Mouse (Mus musculus) brain, embryonic 14.5 days (tissue): ENCODE results near the gene Fgfr1op2. TPM values are rescaled to one million over a fixed set of nuclear protein-coding genes. Genes with fewer than 3 reads are reported as not detected.
A peak's percentile ranks its signal among the peaks of the same experiment; 100 is the strongest.

ENCODE experiments used
- DNase-seq: peaks from one replicate; pipeline ENCODE4 v3.0.0-alpha.2; 2011; ENCODE audit warnings: low read depth
- CTCF ChIP-seq: fragments of 200-500 bp; IDR thresholded peaks from 2 replicates; pipeline ENCODE4 v1.5.1; 2012; ENCODE audit warnings: inconsistent platforms, mild to moderate bottlenecking, moderate library complexity, borderline replicate concordance; ENCODE audit not compliant: insufficient read depth, insufficient read length; ENCODE audit errors: extremely low read depth
- POLR2A ChIP-seq: fragments of 200-500 bp; IDR thresholded peaks from 2 replicates; pipeline ENCODE4 v1.6.1; 2012; ENCODE audit warnings: mild to moderate bottlenecking, inconsistent platforms, borderline replicate concordance; ENCODE audit not compliant: poor library complexity, insufficient read depth, insufficient read length, severe bottlenecking; ENCODE audit errors: extremely low read depth
- polyA plus RNA-seq: library from polyadenylated mRNA; depleted of rRNA; stranded (reverse); fragments of >200 nt; gene quantifications from 2 replicates; pipeline ENCODE4 v1.2.3, GENCODE M21; 2012

Fgfr1op2 gene
- polyA plus RNA-seq, 1 experiment = 33.0 TPM

DNA sequence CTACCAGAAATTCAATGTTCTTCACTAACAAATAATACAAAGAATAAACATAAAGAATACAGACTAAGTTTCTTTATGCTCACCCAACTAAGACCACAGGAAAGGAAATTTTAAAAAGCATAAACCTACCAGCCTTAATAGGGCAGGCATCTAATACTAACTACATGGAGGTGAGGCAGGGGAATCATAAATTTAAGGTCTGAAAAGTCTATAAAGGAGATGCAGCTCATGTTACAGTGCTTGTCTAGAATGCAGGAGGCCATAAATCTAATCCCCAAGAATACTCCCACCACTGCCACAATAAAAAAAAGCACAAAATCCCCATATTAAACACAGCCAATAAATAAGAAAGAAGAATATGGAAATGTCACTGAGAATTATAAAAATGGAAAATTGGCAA lies 4.9 kb upstream of the Fgfr1op2 start:
- TF ChIP-seq CTCF = no peak
- no peak for TF ChIP-seq POLR2A
- DNase-seq = no peak

DNA sequence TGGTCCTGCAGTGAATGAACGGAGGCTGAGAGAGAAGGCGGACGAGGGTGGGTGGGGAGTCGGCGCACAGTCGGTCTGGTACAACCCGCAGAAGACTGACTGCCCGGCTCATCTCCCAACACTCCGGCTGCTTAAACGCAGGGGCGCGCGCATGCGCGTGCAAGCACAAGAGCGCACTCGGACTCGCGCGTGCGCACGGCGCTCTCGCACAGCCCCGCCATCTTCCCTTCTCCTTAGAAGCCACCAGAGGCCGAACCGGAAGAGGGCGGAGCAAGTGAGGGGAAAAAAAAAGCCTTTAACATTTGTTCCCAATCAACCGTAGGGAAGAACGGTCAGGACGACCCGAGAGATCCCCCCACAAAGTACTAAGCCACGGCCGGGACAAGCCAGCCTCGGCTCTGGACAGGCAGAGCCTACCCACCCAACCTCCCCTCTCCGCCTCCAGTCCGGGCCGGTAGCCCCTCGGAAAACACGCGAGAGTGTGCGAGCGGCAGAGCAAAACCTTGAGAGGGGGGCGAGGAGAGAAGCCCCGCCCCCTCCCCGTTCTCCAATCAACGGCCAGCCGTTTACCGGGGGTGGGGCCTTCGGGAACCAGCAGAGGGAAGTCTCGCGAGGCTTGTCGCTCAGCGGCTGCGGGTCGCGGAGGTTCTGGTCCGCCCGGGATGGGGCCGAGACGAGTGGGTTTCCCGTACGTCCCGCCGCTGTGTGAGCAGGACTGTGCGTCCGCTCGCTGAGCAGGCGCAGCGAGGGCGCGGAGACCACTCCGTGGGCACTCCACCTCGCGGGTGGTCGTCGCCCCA lies 507 bp downstream of the Fgfr1op2 start, which contains the start of gene Ints13:
Gene Ints13 (minus strand): TSS at position 526 of the 800 bp plus-strand sequence.
- TF ChIP-seq POLR2A = peak; percentile 92
- no peak for TF ChIP-seq CTCF
- DNase-seq = peak; percentile 99

DNA sequence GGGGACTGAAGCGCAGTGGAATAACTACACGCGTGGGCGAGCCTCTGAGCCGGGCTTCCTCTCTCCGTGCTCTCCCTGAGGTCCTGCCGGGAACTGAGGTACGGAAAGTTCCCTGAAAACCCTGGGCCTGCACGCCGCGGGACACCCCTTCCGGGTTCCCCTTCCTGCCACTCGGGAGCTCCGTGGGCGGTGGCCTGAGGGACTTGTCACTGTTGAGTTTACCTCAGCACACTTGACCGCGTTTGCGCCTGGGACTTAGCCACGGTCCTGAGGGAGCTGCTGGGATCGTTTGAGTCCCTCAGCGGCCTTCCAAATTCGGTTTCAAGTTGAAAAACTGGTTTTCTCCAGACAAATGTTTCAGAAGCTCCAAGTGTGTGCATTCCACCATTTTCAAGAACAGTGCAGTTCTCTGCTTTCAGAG lies 1.1 kb downstream of the Fgfr1op2 start:
- TF ChIP-seq CTCF = no peak
- no peak for TF ChIP-seq POLR2A
- no peak for DNase-seq

DNA sequence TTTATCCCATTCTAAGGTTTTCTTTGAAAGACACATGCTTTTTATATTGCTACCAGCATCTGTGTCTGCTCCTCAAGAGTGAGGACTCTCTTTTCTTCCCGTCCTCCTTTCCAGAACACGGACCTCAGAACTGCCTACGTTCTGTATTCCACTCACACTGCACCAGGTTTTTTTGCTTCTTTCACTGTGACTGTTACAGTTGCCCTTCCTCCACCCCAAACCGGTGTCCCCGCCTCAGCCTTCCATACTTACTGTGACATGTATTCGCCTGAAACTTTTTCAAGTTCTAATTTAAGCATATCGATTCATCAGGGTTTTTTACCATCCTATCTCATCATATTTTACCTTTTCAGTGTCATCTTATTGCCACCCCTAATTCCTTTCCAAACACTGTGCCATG lies 1.6 kb downstream of the Fgfr1op2 start:
- DNase-seq = peak; percentile 47
- TF ChIP-seq CTCF (no peak), POLR2A (no peak)

DNA sequence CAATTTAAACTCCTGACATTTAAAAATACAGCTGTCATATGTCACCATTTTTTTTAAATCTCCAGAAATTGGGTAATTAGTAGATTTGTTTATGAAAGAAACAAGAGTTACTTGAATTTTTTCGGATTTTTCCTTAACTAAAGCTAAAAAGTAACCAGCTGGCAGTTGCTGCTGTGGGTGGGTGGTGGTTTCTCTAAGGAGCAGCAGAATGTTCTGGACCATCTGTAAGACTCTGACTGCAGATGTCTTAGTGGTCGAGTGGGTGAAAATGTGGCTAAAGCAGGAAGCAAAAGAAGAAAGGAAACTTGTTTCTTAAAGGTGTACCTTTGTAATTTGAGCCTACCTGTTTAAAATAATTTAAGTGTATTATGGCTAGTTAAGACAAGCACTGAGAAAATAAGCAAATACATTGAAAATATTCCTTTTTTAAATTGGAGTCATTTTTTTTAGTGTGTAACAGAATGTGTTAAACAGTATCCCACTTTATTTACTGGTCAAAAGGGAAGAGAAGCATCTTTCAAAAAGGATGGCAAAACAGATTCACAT lies 3.5 kb downstream of the Fgfr1op2 start:
- TF ChIP-seq CTCF (no peak), POLR2A (no peak)
- peak; percentile 1 for DNase-seq

DNA sequence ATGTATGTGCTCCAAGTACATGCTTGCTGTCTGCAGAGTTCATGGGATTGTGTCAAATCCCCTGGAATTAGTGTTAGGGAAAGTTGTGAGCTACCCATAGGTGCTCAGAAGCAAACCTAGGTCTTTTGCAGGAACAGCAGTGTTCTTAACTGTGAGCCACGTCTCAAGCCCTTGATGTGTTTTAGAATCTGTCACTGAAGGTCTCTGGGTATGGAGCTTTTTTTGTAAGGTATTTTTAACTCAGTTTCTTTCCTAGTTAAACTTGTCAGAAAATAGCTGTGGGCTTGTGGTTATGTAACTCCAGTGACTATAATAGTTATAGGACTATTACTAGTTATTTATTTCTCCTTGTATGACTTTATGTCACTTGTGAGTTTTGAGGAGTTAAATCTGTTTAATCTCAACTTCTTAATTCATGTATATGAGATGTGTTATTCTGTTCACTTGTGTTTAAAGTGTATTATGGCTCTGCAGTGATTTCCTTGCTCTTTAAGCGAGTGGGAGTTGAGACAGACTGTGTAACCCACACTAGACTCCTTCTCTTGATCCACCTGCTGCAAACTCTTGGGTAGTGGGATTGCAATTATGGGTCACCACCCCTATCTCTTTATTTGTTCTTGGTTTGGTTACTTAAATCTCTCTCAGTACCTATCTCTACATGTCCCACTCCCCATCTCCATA lies 6.5 kb downstream of the Fgfr1op2 start:
- no peak for TF ChIP-seq CTCF
- no peak for TF ChIP-seq POLR2A
- DNase-seq = no peak

DNA sequence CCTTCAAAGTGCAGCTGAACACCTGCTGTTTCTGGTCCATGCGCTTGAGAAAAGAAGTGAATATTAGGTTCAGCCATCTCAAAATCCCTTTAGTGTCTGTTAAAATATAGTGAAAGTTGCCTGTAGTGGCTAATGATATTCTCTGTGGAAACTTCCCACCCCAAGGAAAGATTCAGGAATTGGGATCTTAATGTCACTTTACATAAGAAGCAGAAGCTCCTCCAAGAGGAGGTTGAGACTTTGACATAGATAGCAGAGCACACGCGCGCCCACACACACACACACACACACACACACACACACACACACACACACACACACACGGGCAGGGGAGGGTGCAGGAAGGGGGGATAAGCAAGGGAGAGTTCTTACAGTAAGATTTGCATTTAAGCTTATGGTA lies 8.1 kb downstream of the Fgfr1op2 start:
- DNase-seq = no peak
- TF ChIP-seq POLR2A (no peak), CTCF (no peak)

DNA sequence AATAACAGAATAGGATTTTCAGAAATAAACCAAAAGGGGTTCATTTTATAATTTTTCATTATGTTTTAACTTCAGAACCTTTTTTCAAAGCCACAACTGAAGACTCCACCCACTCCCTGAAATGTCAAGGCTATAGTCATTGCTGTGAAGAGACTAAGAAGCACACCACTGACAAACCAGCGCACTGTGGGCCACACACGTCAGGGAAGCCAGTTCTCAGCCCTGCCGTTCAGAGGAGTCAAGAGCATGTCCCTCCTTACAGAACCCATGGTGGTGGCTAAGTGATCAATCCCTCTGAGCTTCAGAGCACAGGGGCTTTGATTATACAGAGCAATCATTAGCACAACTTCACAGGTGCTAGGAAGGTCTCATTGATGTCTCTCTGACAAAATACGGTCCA lies 25.6 kb downstream of the Fgfr1op2 start:
- TF ChIP-seq POLR2A = no peak
- TF ChIP-seq CTCF = no peak
- no peak for DNase-seq

DNA sequence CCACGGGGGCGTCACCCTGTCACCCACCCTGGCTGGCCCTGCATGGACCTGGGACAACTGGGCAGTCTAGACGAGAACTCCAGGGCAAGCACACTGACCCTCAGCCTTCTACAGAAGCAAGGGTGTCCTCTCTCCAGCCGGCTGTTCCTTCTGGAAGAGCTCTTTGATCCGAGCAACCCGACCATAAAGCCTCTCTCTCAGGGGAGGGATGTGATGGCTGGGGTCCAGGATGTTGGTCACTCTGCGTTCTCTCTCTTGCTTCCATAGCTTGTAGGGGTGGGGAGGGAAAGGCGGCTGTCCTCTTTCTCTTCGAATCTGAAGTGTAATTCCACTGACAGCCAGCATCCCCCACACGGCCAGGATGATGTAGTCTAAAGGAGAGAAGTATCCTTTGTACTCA lies 26.6 kb downstream of the Fgfr1op2 start:
- TF ChIP-seq CTCF (no peak), POLR2A (no peak)
- DNase-seq = no peak

DNA sequence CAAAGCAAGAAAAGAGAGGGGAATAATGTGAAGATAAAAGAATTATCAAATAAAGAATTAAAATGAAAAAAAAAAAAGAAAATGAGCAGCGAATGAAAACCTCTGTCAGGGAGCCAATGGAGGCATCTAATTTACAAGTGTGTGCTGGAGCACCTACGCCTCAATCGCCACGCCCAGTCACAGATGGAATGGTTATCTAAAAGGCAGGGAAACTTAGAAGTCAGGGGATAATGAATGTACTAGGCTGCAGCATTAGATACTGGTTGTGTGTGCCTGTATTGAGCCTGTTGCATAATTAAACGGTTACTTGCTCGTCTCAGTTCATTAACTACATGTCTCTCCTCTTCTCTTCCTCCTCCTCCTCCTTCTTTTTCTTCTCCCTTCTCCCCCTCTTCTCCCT lies 34.4 kb downstream of the Fgfr1op2 start:
- no peak for TF ChIP-seq POLR2A
- no peak for TF ChIP-seq CTCF
- DNase-seq = no peak

DNA sequence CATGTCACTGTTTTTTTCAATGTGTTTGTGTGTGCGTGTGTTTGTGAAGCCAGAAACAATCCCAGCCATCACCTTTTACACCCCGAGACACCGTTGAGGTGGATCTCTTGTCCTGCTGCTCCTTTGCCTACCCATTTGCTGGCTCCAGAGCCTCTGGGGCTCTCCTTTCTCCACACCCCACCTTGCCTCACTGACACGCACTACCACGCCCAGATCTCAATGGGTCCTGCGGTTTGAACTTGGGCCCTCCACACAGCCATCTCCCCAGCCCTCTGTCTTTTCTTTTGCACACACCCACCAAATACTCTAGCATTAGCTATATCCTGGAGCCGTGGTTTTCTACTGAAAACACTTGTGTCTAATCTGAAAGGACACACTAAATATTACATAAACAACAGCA lies 34.9 kb downstream of the Fgfr1op2 start:
- TF ChIP-seq POLR2A = no peak
- TF ChIP-seq CTCF = no peak
- DNase-seq = no peak
